Mouse (Mus musculus): ENCODE measurements around the gene Hcrt. TPM values are rescaled to one million over a fixed set of nuclear protein-coding genes. Genes with fewer than 3 reads are reported as not detected.
A peak's percentile ranks its signal among the peaks of the same experiment; 100 is the strongest.

Hcrt gene
- polyA plus RNA-seq, 2 experiments = not detected

DNA sequence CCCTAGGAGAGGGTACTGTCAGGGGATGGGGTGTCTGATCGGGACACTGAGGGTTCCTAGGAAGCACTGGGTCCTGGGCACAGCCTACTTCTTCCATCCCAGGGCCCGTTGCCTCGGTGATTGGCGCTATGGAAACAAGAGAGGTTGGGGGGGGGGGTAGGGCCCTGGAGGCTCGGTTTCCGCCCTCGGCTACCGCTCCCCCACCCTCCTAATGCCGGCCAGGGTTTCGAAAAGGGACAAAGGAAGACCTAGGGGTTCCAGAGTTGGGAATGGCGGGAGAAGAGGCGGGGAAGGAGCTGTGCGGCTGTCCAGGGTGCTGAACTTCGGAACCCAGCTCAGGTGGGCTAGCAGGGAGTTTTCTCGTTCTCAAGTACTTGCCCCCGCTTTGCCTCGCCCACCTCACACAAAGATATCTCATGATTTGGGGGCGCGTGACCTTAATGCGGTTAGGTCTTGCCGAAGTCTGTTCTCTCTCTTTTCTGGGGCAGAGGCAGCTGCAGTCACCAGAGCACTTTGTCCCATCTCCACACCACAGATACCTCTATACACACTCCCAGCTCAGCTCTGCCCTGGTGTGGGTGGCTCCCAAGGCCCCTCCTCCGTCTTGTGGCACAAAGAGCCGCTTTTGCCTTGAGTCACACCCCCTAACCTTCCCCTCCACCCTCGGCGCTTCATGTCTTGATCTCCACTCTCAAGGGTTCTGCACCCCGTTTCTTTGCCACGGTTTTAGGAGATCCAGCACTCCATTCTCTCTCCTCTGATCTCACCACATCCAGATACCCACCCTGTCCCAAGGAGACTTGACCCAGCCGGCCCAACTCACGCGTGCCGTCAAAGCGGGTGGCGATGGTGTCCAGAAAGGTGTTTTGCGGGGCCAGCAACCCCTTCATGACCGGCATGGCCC lies 3.8 kb downstream of the Hcrt start:
- H3K9me3 ChIP-seq (ENCODE audit: control insufficient read depth, low read length) = no peaks in the 10 kb centered on the region
- WGBS (ENCODE audit: insufficient replicate concordance) = 2% methylated on average over 35 of the region's 35 CpGs
- no peak for ATAC-seq (ENCODE audit: insufficient read depth)
- H3K27ac ChIP-seq = no peak overlapping the region
- peaks cover 0 to 4% of the 10 kb centered on the region in 2 experiments; a peak in 3 of 4 replicates for H3K4me1 ChIP-seq (replicated peaks; ENCODE audit: control insufficient read depth in 2 of 2, insufficient read depth in 2 of 2, low read length in 1 of 2)
- no peak for DNase-seq (ENCODE audit: low read depth in 3 of 3, low spot score in 3 of 3)
- H3K9ac ChIP-seq (replicated peaks) = no peak overlapping the region
- peak overlapping the region; percentile 68 for H3K4me2 ChIP-seq (ENCODE audit: low read depth)
- H3K36me3 ChIP-seq (replicated peaks; ENCODE audit: control insufficient read depth, insufficient read depth, low read depth) = no peaks in the 10 kb centered on the region
- TF ChIP-seq EP300 (IDR thresholded peaks at IDR 0.05; ENCODE audit: low read depth) (no peak), CTCF (IDR thresholded peaks at IDR 0.05; ENCODE audit: low read depth) (0 out of 2 replicates have a peak, but pooled peaks have one; percentile 14)
- H3K4me3 ChIP-seq (ENCODE audit: insufficient read depth in 1 of 2, low read depth in 2 of 2, low read length in 2 of 2) = peak overlapping the region in 1 of 2 experiments; percentile 39; a peak in 2 of 4 replicates
- H3K27me3 ChIP-seq (ENCODE audit: control insufficient read depth, insufficient read depth, low read length) = peaks cover 34% of the 10 kb centered on the region

DNA sequence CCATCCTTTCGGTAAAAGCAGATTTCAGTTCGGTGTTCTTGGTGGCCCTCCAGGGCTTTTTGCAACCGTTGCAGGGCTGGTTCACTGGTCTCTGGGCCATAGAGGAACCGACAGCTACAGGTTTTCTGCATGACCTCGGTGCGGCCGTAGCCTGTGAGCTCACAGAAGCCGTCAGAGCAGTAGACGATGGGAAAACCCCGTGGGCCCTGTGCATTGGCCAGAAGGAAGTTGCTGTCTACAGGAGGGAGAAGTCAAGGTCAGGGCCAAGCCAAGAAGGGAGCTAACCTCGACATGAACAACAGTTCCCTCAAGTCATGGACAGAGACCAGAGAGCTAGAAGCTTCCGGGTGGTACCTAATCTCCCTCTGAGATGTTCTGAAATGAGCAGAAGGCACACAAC lies 5.2 kb downstream of the Hcrt start:
- Histone ChIP-seq H3K4me2 (ENCODE audit: low read depth) (no peak overlapping the region), H3K27ac (no peak overlapping the region), H3K9ac (replicated peaks) (no peak overlapping the region), H3K27me3 (ENCODE audit: control insufficient read depth, insufficient read depth, low read length) (peaks cover 34% of the 10 kb centered on the region), H3K4me3 (ENCODE audit: insufficient read depth in 1 of 2, low read depth in 2 of 2, low read length in 2 of 2) (no peak overlapping the region), H3K9me3 (ENCODE audit: control insufficient read depth, low read length) (no peaks in the 10 kb centered on the region), H3K36me3 (replicated peaks; ENCODE audit: control insufficient read depth, insufficient read depth, low read depth) (no peaks in the 10 kb centered on the region), H3K4me1 (replicated peaks; ENCODE audit: control insufficient read depth in 2 of 2, insufficient read depth in 2 of 2, low read length in 1 of 2) (peaks cover 0 to 4% of the 10 kb centered on the region in 2 experiments; a peak in 3 of 4 replicates)
- DNase-seq (ENCODE audit: low read depth in 3 of 3, low spot score in 3 of 3) (no peak), ATAC-seq (ENCODE audit: insufficient read depth) (no peak)
- 58% methylated on average over 12 of the region's 12 CpGs for WGBS (ENCODE audit: insufficient replicate concordance)
- TF ChIP-seq EP300 (IDR thresholded peaks at IDR 0.05; ENCODE audit: low read depth) = no peak
- no peak for TF ChIP-seq CTCF (IDR thresholded peaks at IDR 0.05; ENCODE audit: low read depth)

DNA sequence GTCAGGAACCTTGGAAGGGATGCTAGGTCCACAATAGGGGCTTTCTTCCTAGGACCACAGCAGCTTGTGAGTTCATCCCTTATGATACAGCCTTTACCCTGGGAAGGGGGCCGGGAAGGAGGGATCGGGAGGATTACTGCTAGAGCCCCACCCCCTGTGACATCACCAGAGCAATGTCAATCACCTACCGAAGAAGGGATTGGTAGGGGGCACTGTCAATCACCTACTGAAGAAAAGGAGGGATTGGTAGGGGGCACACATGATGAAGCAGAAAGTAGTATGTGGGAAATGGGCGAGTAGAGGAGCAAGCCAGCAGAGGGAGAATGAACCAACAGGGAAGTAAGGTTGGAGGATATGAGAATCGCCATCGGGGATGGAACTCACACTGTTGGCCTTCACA lies 6.3 kb downstream of the Hcrt start:
- Histone ChIP-seq H3K4me1 (replicated peaks; ENCODE audit: control insufficient read depth in 2 of 2, insufficient read depth in 2 of 2, low read length in 1 of 2) (peaks cover 0 to 4% of the 10 kb centered on the region in 2 experiments; a peak in 3 of 4 replicates), H3K27ac (no peak overlapping the region), H3K9me3 (ENCODE audit: control insufficient read depth, low read length) (no peaks in the 10 kb centered on the region), H3K9ac (replicated peaks) (no peak overlapping the region), H3K36me3 (replicated peaks; ENCODE audit: control insufficient read depth, insufficient read depth, low read depth) (no peaks in the 10 kb centered on the region), H3K27me3 (ENCODE audit: control insufficient read depth, insufficient read depth, low read length) (peaks cover 34% of the 10 kb centered on the region), H3K4me2 (ENCODE audit: low read depth) (no peak overlapping the region), H3K4me3 (ENCODE audit: insufficient read depth in 1 of 2, low read depth in 2 of 2, low read length in 2 of 2) (no peak overlapping the region)
- no peak for ATAC-seq (ENCODE audit: insufficient read depth)
- no peak for TF ChIP-seq CTCF (IDR thresholded peaks at IDR 0.05; ENCODE audit: low read depth)
- no peak for TF ChIP-seq EP300 (IDR thresholded peaks at IDR 0.05; ENCODE audit: low read depth)
- 48% methylated on average over 6 of the region's 6 CpGs for WGBS (ENCODE audit: insufficient replicate concordance)
- DNase-seq (ENCODE audit: low read depth in 3 of 3, low spot score in 3 of 3) = no peak

DNA sequence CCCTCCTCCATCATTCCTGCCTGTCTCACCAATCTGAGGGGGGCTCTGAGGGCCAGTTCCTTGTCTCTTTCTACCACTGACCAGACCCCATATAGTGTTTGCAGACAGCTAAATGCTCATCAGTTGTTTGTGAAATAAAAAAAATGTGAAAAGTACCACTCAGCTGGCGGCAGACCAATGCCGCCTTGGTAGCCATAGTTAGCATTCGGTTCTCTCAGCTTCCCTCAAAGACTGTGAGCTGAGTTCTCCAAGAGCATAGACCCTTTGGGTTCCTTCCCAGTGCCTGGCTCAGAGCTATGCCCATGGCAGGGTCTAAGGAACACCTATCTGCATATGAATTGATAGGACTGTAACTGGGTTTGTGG lies 8.1 kb downstream of the Hcrt start:
- Histone ChIP-seq H3K9me3 (ENCODE audit: control insufficient read depth, low read length) (no peaks in the 10 kb centered on the region), H3K4me1 (replicated peaks; ENCODE audit: control insufficient read depth in 2 of 2, insufficient read depth in 2 of 2, low read length in 1 of 2) (peaks cover 0 to 1% of the 10 kb centered on the region in 2 experiments; a peak in 3 of 4 replicates), H3K27me3 (ENCODE audit: control insufficient read depth, insufficient read depth, low read length) (peaks cover 29% of the 10 kb centered on the region), H3K36me3 (replicated peaks; ENCODE audit: control insufficient read depth, insufficient read depth, low read depth) (no peaks in the 10 kb centered on the region), H3K4me3 (ENCODE audit: insufficient read depth in 1 of 2, low read depth in 2 of 2, low read length in 2 of 2) (no peak overlapping the region), H3K4me2 (ENCODE audit: low read depth) (no peak overlapping the region), H3K27ac (no peak overlapping the region), H3K9ac (replicated peaks) (no peak overlapping the region)
- TF ChIP-seq EP300 (IDR thresholded peaks at IDR 0.05; ENCODE audit: low read depth) = no peak
- no peak for TF ChIP-seq CTCF (IDR thresholded peaks at IDR 0.05; ENCODE audit: low read depth)
- ATAC-seq (ENCODE audit: insufficient read depth) (no peak), DNase-seq (ENCODE audit: low read depth in 3 of 3, low spot score in 3 of 3) (no peak)
- WGBS (ENCODE audit: insufficient replicate concordance) = 72% methylated on average over 3 of the region's 3 CpGs

DNA sequence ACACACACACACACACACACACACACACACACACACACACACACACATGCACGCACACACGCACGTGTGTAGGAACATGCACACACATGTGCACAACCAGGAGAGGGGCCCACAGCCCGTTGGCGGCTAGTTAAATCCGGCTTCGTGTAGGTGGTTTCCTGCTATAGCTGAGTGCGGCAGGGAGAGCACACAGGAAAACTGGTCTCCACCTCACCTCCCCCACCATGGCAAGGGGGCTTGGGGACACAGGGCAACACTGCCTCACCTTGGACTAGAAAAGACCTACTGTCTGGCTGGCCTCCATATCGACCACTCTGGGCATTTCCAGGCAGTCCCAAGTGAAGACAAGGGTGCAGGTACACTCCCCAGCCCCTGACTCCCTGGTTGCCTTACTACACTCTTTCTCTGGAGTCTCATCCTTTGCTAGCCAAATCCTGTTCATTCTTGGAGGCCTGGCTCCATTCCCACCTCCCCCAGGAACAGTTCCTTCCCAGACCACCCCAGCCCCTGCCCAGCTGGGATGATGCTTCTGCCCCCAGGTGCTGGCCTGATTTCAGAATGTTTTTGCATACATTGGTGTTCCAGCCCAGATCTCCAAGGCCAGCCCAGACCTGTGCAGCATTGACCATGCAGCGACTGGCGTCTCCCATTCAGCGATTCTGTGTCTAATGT lies 8.6 kb downstream of the Hcrt start:
- no peak for DNase-seq (ENCODE audit: low read depth in 3 of 3, low spot score in 3 of 3)
- TF ChIP-seq CTCF (IDR thresholded peaks at IDR 0.05; ENCODE audit: low read depth) (no peak), EP300 (IDR thresholded peaks at IDR 0.05; ENCODE audit: low read depth) (no peak)
- Histone ChIP-seq H3K27ac (no peak overlapping the region), H3K9ac (replicated peaks) (no peak overlapping the region), H3K4me3 (ENCODE audit: insufficient read depth in 1 of 2, low read depth in 2 of 2, low read length in 2 of 2) (no peak overlapping the region), H3K4me2 (ENCODE audit: low read depth) (no peak overlapping the region), H3K4me1 (replicated peaks; ENCODE audit: control insufficient read depth in 2 of 2, insufficient read depth in 2 of 2, low read length in 1 of 2) (no peaks in the 10 kb centered on the region; a peak in 1 of 4 replicates), H3K9me3 (ENCODE audit: control insufficient read depth, low read length) (no peaks in the 10 kb centered on the region), H3K36me3 (replicated peaks; ENCODE audit: control insufficient read depth, insufficient read depth, low read depth) (no peaks in the 10 kb centered on the region), H3K27me3 (ENCODE audit: control insufficient read depth, insufficient read depth, low read length) (peaks cover 29% of the 10 kb centered on the region)
- 66% methylated on average over 12 of the region's 12 CpGs for WGBS (ENCODE audit: insufficient replicate concordance)
- ATAC-seq (ENCODE audit: insufficient read depth) = no peak
